Mouse (Mus musculus) kidney, embryonic 16.5 days (tissue): ENCODE measurements around the gene Dmgdh. TPM values are rescaled to one million over a fixed set of nuclear protein-coding genes. Genes with fewer than 3 reads are reported as not detected.

Experiments
- ATAC-seq: fragments of 200-750 bp; cut with Nextera tagmentation; 2 replicates; pipeline ENCODE4 v1.8.0; 2017; ENCODE audit warnings: moderate TSS enrichment; ENCODE audit not compliant: low FRiP score, low TSS enrichment
- H3K27ac ChIP-seq: fragments of 300-500 bp; sonication (generic); 2 replicates; pipeline ENCODE4 v1.5.1; 2014; ENCODE audit warnings: low read length
- H3K27me3 ChIP-seq: fragments of 300-500 bp; sonication (generic); 2 replicates; pipeline ENCODE4 v1.6.1; 2014; ENCODE audit warnings: low read length, control low read depth, mixed read lengths; ENCODE audit not compliant: insufficient read depth
- H3K36me3 ChIP-seq: fragments of 300-500 bp; sonication (generic); 2 replicates; pipeline ENCODE4 v1.6.1; 2014; ENCODE audit warnings: low read length, control low read depth, mixed read lengths; ENCODE audit not compliant: insufficient read depth
- H3K4me1 ChIP-seq: fragments of 300-500 bp; sonication (generic); 2 replicates; pipeline ENCODE4 v1.6.1; 2014; ENCODE audit warnings: low read length, control low read depth, mixed read lengths; ENCODE audit not compliant: insufficient read depth
- H3K4me2 ChIP-seq: fragments of 300-500 bp; sonication (generic); replicated peaks from 2 replicates; pipeline ENCODE4 v1.6.1; 2014; ENCODE audit warnings: low read depth, low read length
- H3K4me3 ChIP-seq: fragments of 300-500 bp; sonication (generic); 2 replicates; pipeline ENCODE4 v1.5.1; 2014; ENCODE audit warnings: mild to moderate bottlenecking, low read length
- H3K9ac ChIP-seq: fragments of 300-500 bp; sonication (generic); replicated peaks from 2 replicates; pipeline ENCODE4 v1.6.1; 2014; ENCODE audit warnings: low read length
- H3K9me3 ChIP-seq: fragments of 300-500 bp; sonication (generic); 2 replicates; pipeline ENCODE4 v1.6.1; 2016; ENCODE audit warnings: low read length, control low read depth
- WGBS: fragments of 180-500 bp; shearing (Covaris S2); extraction: QIAGEN DNeasy Blood & Tissue Kit; methylation state at CpG from one replicate; pipeline ENCODE4 v1.1.7; 2014; 5-methylcytosine and 5-hydroxymethylcytosine counted together
- polyA plus RNA-seq: library from polyadenylated mRNA; unstranded; fragments of >200 nt; fragmentation: Nextera tagmentation; extraction: Ambion mirVana; gene quantifications from 2 replicates; pipeline ENCODE4 v1.2.1, GENCODE M21; 2015

The Dmgdh gene
- polyA plus RNA-seq, 1 experiment from 2014 or later: 2.6 TPM

DNA sequence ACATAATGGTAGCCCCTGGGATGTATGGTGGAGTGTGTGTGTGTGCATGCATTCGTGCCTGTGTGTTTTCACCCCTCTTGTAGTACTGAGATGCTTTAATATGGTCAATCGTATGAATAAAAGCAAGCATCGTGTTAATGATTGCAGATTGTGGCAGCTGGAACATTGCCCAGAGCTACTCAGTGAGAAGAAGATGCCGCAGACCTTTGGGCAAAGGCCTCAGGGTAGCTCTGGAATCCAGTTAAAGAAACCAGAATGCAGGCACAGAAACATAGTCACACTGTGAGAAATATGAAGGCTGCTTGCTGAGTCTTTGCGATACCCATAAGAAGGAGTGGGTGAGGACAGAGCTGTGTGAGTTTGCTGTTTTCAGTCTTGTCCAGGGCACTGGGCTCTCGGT lies 24.6 kb downstream of the Dmgdh start:
- Histone ChIP-seq H3K27me3 (no peaks in the 10 kb centered on the region), H3K9ac (no peak overlapping the region), H3K4me1 (no peaks in the 10 kb centered on the region), H3K9me3 (no peaks in the 10 kb centered on the region), H3K27ac (no peak overlapping the region), H3K4me2 (no peak overlapping the region), H3K4me3 (no peak overlapping the region), H3K36me3 (no peaks in the 10 kb centered on the region)
- ATAC-seq: no peak
- WGBS: 79% methylated on average over 6 of the region's 6 CpGs

- H3K36me3 ChIP-seq: no peaks in the 10 kb centered on the region
- no peaks in the 10 kb centered on the region for H3K4me1 ChIP-seq
- H3K27me3 ChIP-seq: no peaks in the 10 kb centered on the region
- no peaks in the 10 kb centered on the region for H3K9me3 ChIP-seq
- H3K27ac ChIP-seq: no peak overlapping the region
- no peak overlapping the region for H3K4me3 ChIP-seq
- ATAC-seq: no peak
- WGBS: 77% methylated on average over 4 of the region's 4 CpGs
- H3K9ac ChIP-seq: no peak overlapping the region
- no peak overlapping the region for H3K4me2 ChIP-seq
Measured at GRCm38 (mm10) chr13:93705697-93706096, 31.5 kb downstream of the Dmgdh start.

DNA sequence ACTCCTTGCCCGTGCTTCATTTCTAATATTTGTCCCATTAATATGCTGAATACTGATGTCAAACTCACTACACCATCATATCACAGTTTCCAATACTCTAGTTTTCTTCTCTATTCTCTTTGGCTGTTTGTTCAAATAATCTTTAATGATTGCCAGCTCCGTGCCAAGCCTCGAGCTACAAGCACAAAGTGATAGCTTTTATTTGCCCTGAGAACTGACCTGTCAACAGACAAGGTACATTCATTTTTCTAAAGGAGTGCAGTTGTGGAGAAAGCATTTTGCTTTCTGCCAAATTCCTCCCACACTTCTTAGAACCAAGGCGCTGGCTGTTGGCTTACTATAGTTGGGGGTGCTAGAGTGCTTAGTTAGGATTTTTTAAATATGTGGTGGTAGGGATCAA lies 33.0 kb downstream of the Dmgdh start:
- Histone ChIP-seq H3K9ac (no peak overlapping the region), H3K4me1 (no peaks in the 10 kb centered on the region), H3K4me2 (no peak overlapping the region), H3K27ac (no peak overlapping the region), H3K36me3 (no peaks in the 10 kb centered on the region), H3K4me3 (no peak overlapping the region), H3K27me3 (no peaks in the 10 kb centered on the region), H3K9me3 (no peaks in the 10 kb centered on the region)
- ATAC-seq: no peak
- 72% methylated on average over 4 of the region's 4 CpGs for WGBS

DNA sequence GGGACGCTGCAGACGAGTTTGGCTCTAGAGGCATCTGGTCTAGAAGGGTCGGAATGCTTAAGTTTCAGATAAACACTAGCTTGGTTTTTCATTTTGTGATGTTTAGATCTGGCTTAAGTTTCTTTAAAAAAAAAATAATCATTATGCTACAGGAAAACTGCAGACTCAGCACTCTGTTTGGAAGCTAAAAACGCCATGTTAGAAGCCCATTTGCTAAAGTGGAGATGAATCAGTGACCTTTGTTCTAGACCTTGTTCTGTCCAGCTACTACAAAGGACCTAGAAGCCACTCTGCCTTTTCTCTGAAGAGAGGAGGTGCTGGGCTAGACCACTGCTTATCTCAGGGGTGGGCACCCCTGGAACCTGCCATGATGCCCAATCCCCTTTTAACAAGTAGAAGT lies 36.1 kb downstream of the Dmgdh start:
- 88% methylated on average over 4 of the region's 4 CpGs for WGBS
- Histone ChIP-seq H3K36me3 (no peaks in the 10 kb centered on the region), H3K4me3 (no peak overlapping the region), H3K27ac (no peak overlapping the region), H3K4me1 (no peaks in the 10 kb centered on the region), H3K27me3 (no peaks in the 10 kb centered on the region), H3K9ac (no peak overlapping the region), H3K9me3 (no peaks in the 10 kb centered on the region), H3K4me2 (no peak overlapping the region)
- no peak for ATAC-seq

DNA sequence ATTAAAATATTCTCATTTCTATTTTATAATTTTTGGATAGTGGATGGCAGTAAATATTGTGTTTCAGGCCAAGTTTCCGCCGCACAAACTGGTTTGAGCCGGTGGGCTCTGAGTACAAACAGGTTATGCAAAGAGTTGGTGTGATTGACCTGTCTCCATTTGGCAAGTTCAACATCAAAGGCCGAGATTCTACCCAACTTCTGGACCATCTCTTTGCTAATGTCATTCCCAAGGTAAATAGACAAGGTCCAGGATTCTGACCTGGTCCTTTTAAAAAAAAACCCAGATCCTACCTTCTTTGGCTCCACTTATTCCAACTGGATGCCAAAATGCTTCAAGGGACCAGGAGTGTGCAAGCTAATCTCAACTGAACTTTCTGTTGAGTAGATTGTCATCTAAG lies 37.0 kb downstream of the Dmgdh start:
- Histone ChIP-seq H3K4me2 (no peak overlapping the region), H3K4me1 (no peaks in the 10 kb centered on the region), H3K9me3 (no peaks in the 10 kb centered on the region), H3K36me3 (no peaks in the 10 kb centered on the region), H3K27me3 (no peaks in the 10 kb centered on the region), H3K27ac (no peak overlapping the region), H3K4me3 (no peak overlapping the region), H3K9ac (no peak overlapping the region)
- WGBS: 90% methylated on average over 4 of the region's 4 CpGs
- ATAC-seq: no peak

DNA sequence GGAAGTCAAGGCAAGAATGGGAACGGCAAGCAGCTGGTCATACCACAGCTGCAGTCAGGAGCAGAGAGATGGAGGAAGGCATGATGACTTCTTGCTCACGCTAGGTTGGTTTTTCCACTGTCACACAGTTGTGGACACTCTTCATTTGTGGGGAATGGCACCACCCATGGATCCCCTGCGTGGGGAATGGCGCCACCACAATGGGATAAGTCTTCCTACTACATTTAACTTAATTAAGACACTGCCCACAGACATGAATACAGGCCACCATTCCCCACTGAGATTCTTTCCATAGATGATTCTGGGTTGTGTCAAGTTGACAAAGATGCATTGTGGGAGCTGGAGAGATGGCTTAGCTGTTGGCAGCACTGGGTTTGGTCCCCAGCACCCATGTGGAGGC lies 38.1 kb downstream of the Dmgdh start:
- H3K27me3 ChIP-seq: no peaks in the 10 kb centered on the region
- no peaks in the 10 kb centered on the region for H3K36me3 ChIP-seq
- no peak overlapping the region for H3K9ac ChIP-seq
- H3K4me1 ChIP-seq: no peaks in the 10 kb centered on the region
- no peak overlapping the region for H3K27ac ChIP-seq
- no peak for ATAC-seq
- H3K4me3 ChIP-seq: no peak overlapping the region
- H3K4me2 ChIP-seq: no peak overlapping the region
- H3K9me3 ChIP-seq: no peaks in the 10 kb centered on the region
- 98% methylated on average over 4 of the region's 4 CpGs for WGBS

DNA sequence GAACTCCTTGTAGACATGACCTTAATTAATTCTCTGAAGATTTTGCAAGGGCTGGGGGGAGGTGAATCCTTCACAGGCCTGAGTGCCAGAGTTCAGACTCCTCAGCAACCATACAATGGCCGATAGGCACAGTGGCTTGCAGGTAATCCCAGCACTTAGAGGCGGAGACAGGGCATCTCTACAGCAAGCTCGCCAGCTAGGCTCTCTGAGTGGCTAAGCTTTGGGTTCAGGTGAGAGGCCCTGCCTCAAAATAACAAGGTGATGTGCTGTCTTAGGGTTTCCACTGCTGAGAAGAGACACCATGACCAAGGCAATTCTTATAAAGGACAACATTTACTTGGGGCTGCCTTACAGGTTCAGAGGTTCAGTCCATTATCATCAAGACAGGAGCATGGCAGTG lies 39.6 kb downstream of the Dmgdh start:
- H3K4me1 ChIP-seq: 0 out of 2 replicates have a peak, but pooled peaks cover 3% of the 10 kb centered on the region
- H3K27ac ChIP-seq: no peak overlapping the region
- no peaks in the 10 kb centered on the region for H3K36me3 ChIP-seq
- H3K4me2 ChIP-seq: no peak overlapping the region
- no peaks in the 10 kb centered on the region for H3K27me3 ChIP-seq
- H3K9ac ChIP-seq: no peak overlapping the region
- WGBS: 93% methylated on average over 3 of the region's 3 CpGs
- H3K9me3 ChIP-seq: no peaks in the 10 kb centered on the region
- no peak for ATAC-seq
- no peak overlapping the region for H3K4me3 ChIP-seq

GRCm38 (mm10) chr13:93717113-93717512 lies 42.9 kb downstream of the Dmgdh start:
- no peak overlapping the region for H3K4me2 ChIP-seq
- H3K4me3 ChIP-seq: no peak overlapping the region
- ATAC-seq: no peak
- H3K27me3 ChIP-seq: no peaks in the 10 kb centered on the region
- H3K36me3 ChIP-seq: no peaks in the 10 kb centered on the region
- H3K9me3 ChIP-seq: no peaks in the 10 kb centered on the region
- no peak overlapping the region for H3K9ac ChIP-seq
- 0 out of 2 replicates have a peak, but pooled peaks cover 4% of the 10 kb centered on the region for H3K4me1 ChIP-seq
- no peak overlapping the region for H3K27ac ChIP-seq
- WGBS: 40% methylated on average over 7 of the region's 7 CpGs

- no peak overlapping the region for H3K9ac ChIP-seq
- H3K27me3 ChIP-seq: no peaks in the 10 kb centered on the region
- ATAC-seq: no peak
- 0 out of 2 replicates have a peak overlapping the region, but pooled peaks have one; percentile 21 for H3K4me2 ChIP-seq
- no peaks in the 10 kb centered on the region for H3K36me3 ChIP-seq
- no peak overlapping the region for H3K27ac ChIP-seq
- no peak overlapping the region for H3K4me3 ChIP-seq
- 0 out of 2 replicates have a peak, but pooled peaks cover 4% of the 10 kb centered on the region for H3K4me1 ChIP-seq
- 3% methylated on average over 7 of the region's 7 CpGs for whole genome bisulfite sequencing
- no peaks in the 10 kb centered on the region for H3K9me3 ChIP-seq
Measured at GRCm38 (mm10) chr13:93718948-93719347, 44.7 kb downstream of the Dmgdh start.

DNA sequence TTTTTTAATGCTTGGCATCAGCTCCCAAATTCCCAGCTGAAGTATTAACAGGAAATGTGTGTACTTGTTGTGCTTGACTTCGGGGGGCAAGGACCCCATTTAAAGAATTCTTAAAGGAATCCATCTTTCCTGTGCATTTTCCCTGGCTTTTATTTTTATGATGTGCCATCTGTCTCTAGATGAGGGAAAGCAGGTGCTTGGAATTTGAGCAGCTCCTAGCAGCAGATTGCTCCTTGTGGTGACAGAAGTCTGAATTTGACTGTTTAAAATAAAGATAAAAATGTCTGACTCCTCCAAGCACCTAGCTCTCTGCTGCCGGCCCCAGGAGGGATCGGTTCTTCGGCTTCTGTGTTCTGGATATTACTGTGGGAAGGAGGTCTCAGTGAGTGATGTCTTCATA lies 47.7 kb downstream of the Dmgdh start:
- Histone ChIP-seq H3K27me3 (no peaks in the 10 kb centered on the region), H3K4me2 (no peak overlapping the region), H3K4me3 (no peak overlapping the region), H3K27ac (no peak overlapping the region), H3K9me3 (no peaks in the 10 kb centered on the region), H3K9ac (no peak overlapping the region), H3K4me1 (0 out of 2 replicates have a peak, but pooled peaks cover 4% of the 10 kb centered on the region), H3K36me3 (no peaks in the 10 kb centered on the region)
- WGBS: 65% methylated on average over 4 of the region's 4 CpGs
- ATAC-seq: no peak
